Mouse (Mus musculus): ENCODE results near the gene Plekha5.
"Not testable (repeated sequence)": the region's sequence is repeated elsewhere in the genome, so short reads cannot be mapped to it uniquely, and the experiment has no call there.

Gene Plekha5

GRCm38 (mm10) chr6:140489570-140489969 lies 65.7 kb downstream of the Plekha5 start:
- no peak for ATAC-seq (ENCODE audit: low TSS enrichment)

DNA sequence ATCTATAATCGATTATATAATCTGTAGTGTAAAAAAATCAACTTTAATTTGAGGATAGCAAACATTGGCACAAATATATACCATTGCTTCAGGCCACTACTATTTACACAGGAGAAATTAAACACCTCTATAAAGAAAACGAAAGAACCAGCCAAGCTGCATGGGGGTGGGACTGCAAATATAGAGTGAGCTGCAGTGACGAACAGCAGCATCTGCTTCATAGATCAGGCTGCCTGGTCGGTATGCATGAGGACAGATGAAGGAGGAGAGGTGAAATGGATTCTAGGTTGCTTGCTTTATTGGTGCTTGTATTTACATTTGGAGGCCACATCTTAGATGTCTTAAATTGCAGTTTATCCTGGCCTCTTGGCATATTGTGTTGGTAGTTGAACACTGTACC lies 66.4 kb downstream of the Plekha5 start:
- peak; percentile 39 for ATAC-seq (ENCODE audit: low TSS enrichment)

DNA sequence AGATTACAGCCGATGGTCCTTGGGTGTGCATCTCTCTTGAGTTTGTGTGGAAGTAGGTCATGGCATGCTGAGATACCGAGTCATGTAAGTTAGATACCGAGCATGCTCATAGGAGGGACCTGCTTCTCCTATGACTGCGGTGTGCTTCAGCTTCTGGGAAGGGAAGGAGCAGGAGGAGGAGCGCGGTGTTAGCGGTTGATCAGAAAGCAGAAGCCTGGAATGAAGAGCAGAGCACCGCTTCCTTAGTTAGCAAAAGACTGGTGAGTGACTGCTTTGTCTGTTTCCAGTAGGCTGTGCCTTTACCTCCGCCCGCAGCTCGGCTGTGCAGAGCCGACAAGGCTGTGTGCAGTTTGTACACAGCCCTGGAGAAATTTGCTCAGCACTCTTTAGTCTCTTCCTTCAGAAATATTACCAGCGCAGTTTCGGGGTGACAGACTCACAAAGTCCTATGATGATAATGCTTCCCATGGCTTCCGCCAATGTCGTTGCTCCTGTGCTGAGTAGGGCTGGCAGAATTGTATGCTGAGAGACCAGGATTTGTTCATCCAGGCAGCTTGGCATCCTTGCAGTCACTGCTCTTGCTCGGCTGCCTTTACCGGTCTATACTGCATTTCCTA lies 67.2 kb downstream of the Plekha5 start:
- peak; percentile 78 for ATAC-seq (ENCODE audit: low TSS enrichment)

- peak; percentile 22 for ATAC-seq (ENCODE audit: low TSS enrichment)
These were observed 68.2 kb downstream of the Plekha5 start for GRCm38 (mm10) chr6:140492043-140492442.

DNA sequence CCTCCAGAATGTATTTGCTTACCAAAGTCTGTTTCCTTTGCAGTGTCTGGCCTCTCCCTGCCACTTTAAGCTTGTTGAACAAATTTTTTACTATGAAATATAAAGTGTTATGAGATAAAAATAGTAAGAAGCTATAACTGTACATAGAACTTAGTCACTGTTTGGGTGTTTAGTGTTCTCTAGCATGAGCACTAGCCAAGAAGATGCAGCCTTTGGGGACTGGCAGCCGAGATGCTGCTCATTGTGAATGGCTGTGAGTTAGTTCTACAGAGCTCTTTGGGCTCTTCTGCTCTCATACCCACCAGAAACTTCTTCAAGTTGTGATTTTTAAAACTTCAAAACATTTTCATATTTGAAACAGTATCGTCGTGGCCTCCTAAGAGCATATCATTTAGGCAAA lies 74.2 kb downstream of the Plekha5 start:
- peak; percentile 83 for ATAC-seq (ENCODE audit: low TSS enrichment)

DNA sequence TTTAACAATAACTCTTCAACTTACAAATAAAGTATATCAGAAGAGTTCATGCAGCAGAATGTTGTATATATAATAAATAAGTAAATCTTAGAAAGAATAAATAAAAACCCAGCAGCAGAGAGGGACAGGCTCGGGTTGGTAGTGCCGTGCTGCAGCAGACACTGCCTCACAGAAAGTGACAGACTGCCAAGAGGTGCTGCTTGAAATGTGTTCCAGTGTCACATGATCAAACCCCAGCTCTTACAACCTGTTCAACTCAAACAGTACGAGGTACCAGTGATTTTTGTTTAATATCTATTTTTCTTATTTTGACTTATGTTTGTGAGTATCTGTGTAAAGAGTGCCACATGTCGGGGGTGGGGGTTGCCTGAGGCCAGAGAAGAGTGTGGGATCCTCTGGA lies 75.1 kb downstream of the Plekha5 start:
- no peak for ATAC-seq (ENCODE audit: low TSS enrichment)

DNA sequence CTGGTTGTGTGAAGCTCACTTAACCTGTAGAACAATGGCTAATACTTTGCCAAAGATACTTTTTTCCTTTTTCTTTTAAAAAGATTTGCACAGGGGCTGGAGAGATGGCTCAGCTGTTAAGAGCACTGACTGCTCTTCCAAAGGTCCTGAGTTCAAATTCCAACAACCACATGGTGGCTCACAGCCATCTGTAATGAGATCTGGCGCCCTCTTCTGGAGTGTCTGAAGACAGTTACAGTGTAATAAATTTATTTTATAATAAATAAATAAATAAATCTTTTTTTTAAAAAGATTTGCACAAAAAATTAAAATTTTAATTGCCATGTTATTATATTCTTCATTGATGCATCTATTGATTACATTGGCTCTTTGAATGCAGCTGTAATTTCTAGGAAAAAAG lies 77.0 kb downstream of the Plekha5 start:
- not testable (repeated sequence) for ATAC-seq (ENCODE audit: low TSS enrichment)

DNA sequence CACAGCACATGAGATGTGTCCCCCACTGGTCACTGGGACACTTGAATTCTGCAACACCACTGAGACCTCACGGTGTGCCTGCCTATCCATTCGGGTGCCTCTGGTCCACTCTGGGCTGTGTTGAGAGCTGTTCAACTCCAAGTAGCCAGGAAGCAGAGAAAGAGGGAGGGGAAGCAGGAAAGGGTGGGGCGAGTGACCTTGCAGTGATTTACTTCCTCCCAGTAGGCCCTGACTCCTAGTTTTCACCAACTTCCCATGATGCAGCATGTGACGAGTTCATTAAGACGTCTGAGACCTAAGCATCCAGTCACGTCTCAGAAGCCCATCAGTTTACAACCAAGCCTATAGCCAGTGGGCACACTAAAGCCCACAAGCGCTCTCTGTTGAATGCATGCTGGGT lies 78.0 kb downstream of the Plekha5 start:
- ATAC-seq (ENCODE audit: low TSS enrichment) = no peak

DNA sequence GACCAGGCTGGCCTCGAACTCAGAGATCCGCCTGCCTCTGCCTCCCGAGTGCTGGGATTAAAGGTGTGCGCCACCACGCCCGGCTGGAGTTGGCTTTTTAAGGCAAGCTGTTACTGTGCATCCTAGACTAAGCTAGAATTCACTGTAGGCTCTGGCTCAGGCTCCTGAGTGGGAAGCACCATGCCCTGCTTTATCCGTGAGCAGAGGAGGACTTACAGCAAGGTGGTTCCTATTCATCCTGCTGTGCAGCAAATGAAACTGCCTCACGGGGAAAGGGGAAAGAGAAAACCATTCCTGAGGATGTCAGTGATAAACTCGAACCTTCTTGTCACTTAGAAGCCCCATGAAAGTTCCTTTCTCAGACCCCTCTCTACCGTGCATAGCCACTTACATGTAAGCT lies 80.9 kb downstream of the Plekha5 start:
- ATAC-seq (ENCODE audit: low TSS enrichment) = peak; percentile 90

GRCm38 (mm10) chr6:140507605-140508004 lies 83.8 kb downstream of the Plekha5 start:
- no peak for ATAC-seq (ENCODE audit: low TSS enrichment)

- no peak for ATAC-seq (ENCODE audit: low TSS enrichment)
These were observed 84.8 kb downstream of the Plekha5 start for GRCm38 (mm10) chr6:140508475-140509150.

DNA sequence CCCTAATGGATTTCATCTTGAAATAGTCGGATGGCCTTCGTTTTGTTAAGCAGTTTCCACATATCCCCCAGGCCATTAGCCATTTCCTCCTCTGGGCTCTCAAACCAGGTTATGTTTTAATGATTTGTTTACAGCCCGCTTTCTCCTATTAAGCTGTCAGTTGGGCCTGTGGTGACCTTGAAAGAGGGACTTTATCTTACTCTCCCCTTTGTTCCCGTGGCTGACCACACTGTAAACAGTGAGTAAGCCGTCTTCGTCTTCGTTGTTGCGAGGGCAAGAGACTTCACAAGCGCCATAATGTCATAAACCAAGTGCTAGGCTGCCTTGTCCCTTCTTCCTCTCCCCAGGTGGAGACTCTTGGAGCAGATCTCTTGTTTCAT lies 85.3 kb downstream of the Plekha5 start:
- no peak for ATAC-seq (ENCODE audit: low TSS enrichment)

DNA sequence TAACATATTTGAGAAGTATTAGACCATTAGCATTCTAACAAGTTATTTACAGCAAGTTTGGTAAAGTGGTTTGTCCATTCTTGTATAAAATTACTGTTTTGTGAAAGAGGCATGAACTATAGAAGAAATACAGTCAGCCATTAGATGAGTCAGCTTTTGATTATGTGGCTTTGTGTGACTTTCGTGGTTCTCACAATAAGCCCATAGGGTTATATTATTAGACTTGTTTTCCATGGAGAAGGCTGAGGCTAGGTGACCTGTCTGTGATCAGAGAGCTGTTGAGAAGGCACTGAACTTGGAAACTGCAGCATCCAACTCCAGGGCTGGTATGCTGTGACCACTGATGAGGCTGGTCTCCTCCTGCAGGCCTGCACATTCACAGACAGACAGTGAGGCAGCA lies 88.2 kb downstream of the Plekha5 start:
- peak; percentile 24; the same call in 1 of the 2 replicates for ATAC-seq (ENCODE audit: low TSS enrichment)

DNA sequence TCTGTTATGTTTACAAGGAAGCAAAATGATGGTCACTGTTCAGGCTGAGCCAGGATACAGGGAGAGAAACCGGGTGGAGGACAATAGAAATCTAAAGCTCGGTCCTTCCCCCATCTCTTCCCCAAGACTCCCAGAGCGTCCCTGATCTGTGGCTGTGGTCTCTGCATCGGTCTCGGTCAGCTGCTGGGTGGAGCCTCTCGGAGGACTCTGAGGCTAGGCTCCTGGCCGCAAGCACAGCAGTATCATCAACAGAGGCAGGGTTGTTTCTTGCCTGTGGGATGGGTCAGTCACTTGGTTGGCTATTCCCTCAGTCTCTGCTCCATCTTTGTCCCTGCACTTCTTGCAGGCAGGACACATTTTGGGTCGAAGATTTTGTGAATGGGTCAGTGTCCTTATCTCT lies 88.6 kb downstream of the Plekha5 start:
- no peak for ATAC-seq (ENCODE audit: low TSS enrichment)

- ATAC-seq (ENCODE audit: low TSS enrichment) = peak; percentile 60
These were observed 90.6 kb downstream of the Plekha5 start for GRCm38 (mm10) chr6:140514205-140515110.

- no peak for ATAC-seq (ENCODE audit: low TSS enrichment)
These were observed 91.7 kb downstream of the Plekha5 start for GRCm38 (mm10) chr6:140515550-140515949.

GRCm38 (mm10) chr6:140516202-140516601 lies 92.3 kb downstream of the Plekha5 start:
- no peak for ATAC-seq (ENCODE audit: low TSS enrichment)

DNA sequence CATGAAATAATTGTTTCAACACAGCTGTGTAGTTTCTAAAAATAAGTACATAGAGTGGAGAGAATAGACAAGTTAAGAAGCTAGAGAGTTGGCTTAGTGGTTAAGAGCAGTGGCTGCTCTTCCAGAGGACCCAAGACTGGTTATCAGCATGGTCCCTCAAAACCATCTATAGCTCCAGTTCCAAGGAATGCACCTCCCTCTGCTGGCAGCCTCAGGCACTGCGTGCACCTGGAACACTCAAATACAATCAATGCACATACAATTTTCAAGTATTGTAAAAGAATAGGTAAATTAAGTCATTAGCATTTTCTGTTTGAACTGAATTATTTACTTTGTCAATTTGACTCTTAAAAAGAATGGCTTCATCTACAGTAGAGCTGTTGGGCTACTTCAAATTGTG lies 93.3 kb downstream of the Plekha5 start:
- no peak for ATAC-seq (ENCODE audit: low TSS enrichment)

DNA sequence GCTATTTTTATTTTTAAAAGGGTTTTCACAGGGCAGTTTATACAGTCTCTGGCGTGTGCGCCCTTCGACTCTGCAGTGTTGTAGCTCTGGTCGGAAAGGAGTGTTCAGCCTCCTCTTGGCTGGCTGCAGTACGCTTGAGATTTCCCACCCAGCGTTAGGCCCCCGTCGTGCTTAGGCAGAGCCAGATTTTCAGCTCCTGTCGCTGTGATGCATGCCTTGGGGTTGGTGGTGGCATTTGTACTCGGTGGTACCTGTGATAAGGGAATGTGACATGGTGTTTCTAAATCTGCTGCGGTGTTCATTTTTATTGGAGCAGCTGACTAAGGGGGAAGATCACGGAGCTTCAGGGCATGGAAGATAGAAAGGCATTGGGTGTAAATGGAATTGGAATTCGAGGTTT lies 95.2 kb downstream of the Plekha5 start:
- ATAC-seq (ENCODE audit: low TSS enrichment) = peak; percentile 53

GRCm38 (mm10) chr6:140519488-140520159 lies 95.8 kb downstream of the Plekha5 start:
- ATAC-seq (ENCODE audit: low TSS enrichment) = peak; percentile 64

GRCm38 (mm10) chr6:140520961-140521360 lies 97.1 kb downstream of the Plekha5 start:
- ATAC-seq (ENCODE audit: low TSS enrichment) = no peak

DNA sequence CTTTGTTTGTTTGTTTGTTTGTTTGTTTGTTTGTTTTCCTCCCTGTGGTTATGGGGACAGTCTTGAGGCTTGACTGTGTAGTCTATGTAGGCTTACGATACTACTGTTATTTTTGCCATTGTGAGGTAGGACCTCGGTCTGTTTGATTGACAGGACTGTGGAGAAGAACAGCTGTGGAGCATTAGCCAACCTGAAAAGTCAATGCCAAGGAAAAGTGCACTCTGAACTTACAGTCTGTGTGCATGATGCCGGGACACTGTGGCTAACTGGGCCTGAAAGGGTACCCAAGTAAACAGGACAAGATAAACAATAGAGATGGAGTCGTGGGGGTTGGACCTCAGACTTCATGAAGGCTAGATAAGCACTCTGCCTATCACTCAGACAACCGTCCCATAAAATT lies 98.0 kb downstream of the Plekha5 start:
- ATAC-seq (ENCODE audit: low TSS enrichment) = no peak

Data from frontal cortex, adult (tissue).